Mouse (Mus musculus) right cerebral cortex, postnatal 14 days (tissue): ENCODE measurements at regions not wholly inside any gene's neighbourhood (a gene's known extent, or its start where the extent isn't known, plus 50 kb on each side); places are given as distances from the start of the nearest gene placed in this dataset.

Experiments used
- DNase-seq: peaks from one replicate; pipeline ENCODE4 v3.0.0; 2022

GRCm38 (mm10) chr9:26060834-26061233 lies 579.5 kb downstream of the Eepd1 start:
- no peak for DNase-seq

GRCm38 (mm10) chr9:26077057-26077456 lies 595.7 kb downstream of the Eepd1 start:
- no peak for DNase-seq

GRCm38 (mm10) chr9:26086524-26086923 lies 605.2 kb downstream of the Eepd1 start:
- no peak for DNase-seq

GRCm38 (mm10) chr9:26092061-26092687 lies 610.8 kb downstream of the Eepd1 start:
- no peak for DNase-seq

- DNase-seq, result no peak
These were observed 622.8 kb downstream of the Eepd1 start for GRCm38 (mm10) chr9:26104136-26104535.

- peak; percentile 28 for DNase-seq
These were observed 611.5 kb upstream of the B3gat1 start for GRCm38 (mm10) chr9:26121986-26122385.

GRCm38 (mm10) chr9:26134587-26134986 lies 598.9 kb upstream of the B3gat1 start:
- no peak for DNase-seq
